Mouse (Mus musculus) spleen, adult 2 months (tissue): Measurements from ENCODE around the gene Tapbp.

Experiments used
- CTCF ChIP-seq: fragments of 200-500 bp; IDR thresholded peaks from 2 replicates; pipeline ENCODE4 v1.5.1; 2011; ENCODE audit warnings: mild to moderate bottlenecking, inconsistent platforms; ENCODE audit not compliant: insufficient read depth, insufficient read length, insufficient replicate concordance; ENCODE audit errors: extremely low read depth
- POLR2A ChIP-seq: fragments of 200-500 bp; IDR thresholded peaks from 2 replicates; pipeline ENCODE4 v1.6.1; 2011; ENCODE audit warnings: low read depth, low read length, inconsistent platforms

GRCm38 (mm10) chr17:33916847-33917655 lies 1.4 kb downstream of the Tapbp start:
- TF ChIP-seq POLR2A (no peak), CTCF (no peak)
